Mouse (Mus musculus) ES-E14 (cell line): ENCODE results near the gene Wsb1.

Experiments used
- HCFC1 ChIP-seq: IDR thresholded peaks from 2 replicates; pipeline ENCODE4 v1.6.1; 2012; ENCODE audit warnings: low read length, inconsistent platforms, borderline replicate concordance; ENCODE audit not compliant: insufficient read depth
- ZC3H11A ChIP-seq: IDR thresholded peaks from 2 replicates; pipeline ENCODE4 v1.6.1; 2012; ENCODE audit warnings: low read depth, mild to moderate bottlenecking, inconsistent platforms, low read length, borderline replicate concordance

DNA sequence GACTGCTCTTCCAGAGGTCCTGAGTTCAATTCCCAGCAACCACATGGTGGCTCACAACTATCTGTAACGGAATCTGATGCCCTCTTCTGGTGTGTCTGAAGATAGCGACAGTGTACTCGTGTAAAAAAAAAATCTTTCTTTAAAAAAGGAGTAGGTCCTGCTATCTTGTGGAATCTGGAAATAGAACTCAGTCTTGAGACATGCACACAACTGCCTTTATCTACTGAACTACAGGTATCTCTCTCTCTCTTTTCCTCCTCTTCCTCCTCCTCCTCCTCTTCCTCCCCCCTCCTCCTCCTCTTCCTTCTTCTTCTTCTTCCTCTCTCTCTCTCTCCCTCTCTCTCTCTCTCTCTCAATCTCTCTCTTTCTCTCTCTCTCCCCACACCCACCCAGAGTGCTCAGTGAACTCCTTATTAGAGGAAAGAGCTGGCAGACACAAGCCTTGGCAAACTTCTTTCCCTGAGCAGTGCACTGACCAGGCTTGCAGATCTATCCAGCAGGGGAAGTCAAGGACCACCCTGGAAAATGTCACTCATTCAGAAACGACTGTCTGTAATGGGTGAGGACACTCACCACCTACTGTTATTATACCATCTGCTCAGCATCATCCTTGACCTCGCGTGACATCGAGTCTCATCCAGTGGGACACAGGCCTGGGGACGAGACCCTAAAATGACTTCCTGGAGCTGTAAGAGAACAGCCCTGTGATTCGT, 45.4 kb upstream of the Wsb1 start:
- TF ChIP-seq HCFC1 (no peak), ZC3H11A (no peak)
